Mouse (Mus musculus): ENCODE measurements at regions not wholly inside any gene's neighbourhood (a gene's known extent, or its start where the extent isn't known, plus 50 kb on each side); places are given as distances from the start of the nearest gene placed in this dataset. TPM values are rescaled to one million over a fixed set of nuclear protein-coding genes. Genes with fewer than 3 reads are reported as not detected.

- no peak overlapping the region for H3K4me3 ChIP-seq (ENCODE audit: low read depth, low read length)
- no peaks in the 10 kb centered on the region for H3K36me3 ChIP-seq (ENCODE audit: control insufficient read depth, insufficient read depth, low read length)
- no peak for DNase-seq (ENCODE audit: low spot score)
- WGBS, result 92% methylated on average over 13 of the region's 13 CpGs
- no peak overlapping the region for H3K4me2 ChIP-seq (replicated peaks; ENCODE audit: low read depth)
- H3K9me3 ChIP-seq (ENCODE audit: control insufficient read depth, low read length), result no peaks in the 10 kb centered on the region
- H3K4me1 ChIP-seq (replicated peaks; ENCODE audit: control insufficient read depth, insufficient read depth), result no peaks in the 10 kb centered on the region
- TF ChIP-seq CTCF (IDR thresholded peaks at IDR 0.05; ENCODE audit: low read depth), result no peak
- no peak for TF ChIP-seq EP300 (optimal IDR thresholded peaks at IDR 0.05)
- no peak overlapping the region for H3K27ac ChIP-seq (replicated peaks)
- no peak overlapping the region for H3K9ac ChIP-seq (ENCODE audit: low read length)
- no peak for ATAC-seq (ENCODE audit: low FRiP score, low TSS enrichment)
- no peaks in the 10 kb centered on the region for H3K27me3 ChIP-seq (ENCODE audit: control insufficient read depth, insufficient read depth, low read length)
Measured at GRCm38 (mm10) chr1:190259576-190259975, 89.1 kb upstream of the Prox1 start.

GRCm38 (mm10) chr1:190250574-190251246 lies 80.2 kb upstream of the Prox1 start:
- Histone ChIP-seq H3K9ac (ENCODE audit: low read length) (no peak overlapping the region), H3K9me3 (ENCODE audit: control insufficient read depth, low read length) (0 out of 2 replicates have a peak, but pooled peaks cover 3% of the 10 kb centered on the region), H3K36me3 (ENCODE audit: control insufficient read depth, insufficient read depth, low read length) (no peaks in the 10 kb centered on the region), H3K4me1 (replicated peaks; ENCODE audit: control insufficient read depth, insufficient read depth) (no peaks in the 10 kb centered on the region), H3K27ac (replicated peaks) (no peak overlapping the region), H3K4me2 (replicated peaks; ENCODE audit: low read depth) (no peak overlapping the region), H3K27me3 (ENCODE audit: control insufficient read depth, insufficient read depth, low read length) (no peaks in the 10 kb centered on the region), H3K4me3 (ENCODE audit: low read depth, low read length) (no peak overlapping the region)
- ATAC-seq (ENCODE audit: low FRiP score, low TSS enrichment) (no peak), DNase-seq (ENCODE audit: low spot score) (no peak)
- TF ChIP-seq CTCF (IDR thresholded peaks at IDR 0.05; ENCODE audit: low read depth), result no peak
- TF ChIP-seq EP300 (optimal IDR thresholded peaks at IDR 0.05), result no peak
- WGBS, result 33% methylated on average over 13 of the region's 13 CpGs

GRCm38 (mm10) chr1:190242526-190242925 lies 72.0 kb upstream of the Prox1 start:
- no peak overlapping the region for H3K4me2 ChIP-seq (replicated peaks; ENCODE audit: low read depth)
- ATAC-seq (ENCODE audit: low FRiP score, low TSS enrichment), result no peak
- no peaks in the 10 kb centered on the region for H3K27me3 ChIP-seq (ENCODE audit: control insufficient read depth, insufficient read depth, low read length)
- H3K36me3 ChIP-seq (ENCODE audit: control insufficient read depth, insufficient read depth, low read length), result no peaks in the 10 kb centered on the region
- H3K27ac ChIP-seq (replicated peaks), result no peak overlapping the region
- no peak for TF ChIP-seq EP300 (optimal IDR thresholded peaks at IDR 0.05)
- no peak for TF ChIP-seq CTCF (IDR thresholded peaks at IDR 0.05; ENCODE audit: low read depth)
- H3K4me3 ChIP-seq (ENCODE audit: low read depth, low read length), result no peak overlapping the region
- WGBS, result 83% methylated on average over 7 of the region's 7 CpGs
- H3K4me1 ChIP-seq (replicated peaks; ENCODE audit: control insufficient read depth, insufficient read depth), result no peaks in the 10 kb centered on the region
- H3K9ac ChIP-seq (ENCODE audit: low read length), result no peak overlapping the region
- no peaks in the 10 kb centered on the region for H3K9me3 ChIP-seq (ENCODE audit: control insufficient read depth, low read length)
- DNase-seq (ENCODE audit: low spot score), result no peak

GRCm38 (mm10) chr1:190239796-190240195 lies 69.3 kb upstream of the Prox1 start:
- H3K27me3 ChIP-seq (ENCODE audit: control insufficient read depth, insufficient read depth, low read length), result no peaks in the 10 kb centered on the region
- 63% methylated on average over 6 of the region's 6 CpGs for WGBS
- H3K36me3 ChIP-seq (ENCODE audit: control insufficient read depth, insufficient read depth, low read length), result no peaks in the 10 kb centered on the region
- H3K9ac ChIP-seq (ENCODE audit: low read length), result no peak overlapping the region
- H3K4me3 ChIP-seq (ENCODE audit: low read depth, low read length), result no peak overlapping the region
- H3K4me1 ChIP-seq (replicated peaks; ENCODE audit: control insufficient read depth, insufficient read depth), result no peaks in the 10 kb centered on the region
- no peak overlapping the region for H3K4me2 ChIP-seq (replicated peaks; ENCODE audit: low read depth)
- no peak overlapping the region for H3K27ac ChIP-seq (replicated peaks)
- ATAC-seq (ENCODE audit: low FRiP score, low TSS enrichment), result no peak
- no peaks in the 10 kb centered on the region for H3K9me3 ChIP-seq (ENCODE audit: control insufficient read depth, low read length)
- TF ChIP-seq EP300 (optimal IDR thresholded peaks at IDR 0.05) (no peak), CTCF (IDR thresholded peaks at IDR 0.05; ENCODE audit: low read depth) (no peak)
- no peak for DNase-seq (ENCODE audit: low spot score)

- Histone ChIP-seq H3K27me3 (ENCODE audit: control insufficient read depth, insufficient read depth, low read length) (no peaks in the 10 kb centered on the region), H3K9me3 (ENCODE audit: control insufficient read depth, low read length) (no peaks in the 10 kb centered on the region), H3K4me3 (ENCODE audit: low read depth, low read length) (no peak overlapping the region), H3K27ac (replicated peaks) (no peak overlapping the region), H3K4me2 (replicated peaks; ENCODE audit: low read depth) (no peak overlapping the region), H3K36me3 (ENCODE audit: control insufficient read depth, insufficient read depth, low read length) (no peaks in the 10 kb centered on the region), H3K9ac (ENCODE audit: low read length) (no peak overlapping the region), H3K4me1 (replicated peaks; ENCODE audit: control insufficient read depth, insufficient read depth) (no peaks in the 10 kb centered on the region)
- WGBS, result 14% methylated on average over 5 of the region's 5 CpGs
- TF ChIP-seq CTCF (IDR thresholded peaks at IDR 0.05; ENCODE audit: low read depth) (no peak), EP300 (optimal IDR thresholded peaks at IDR 0.05) (no peak)
- ATAC-seq (ENCODE audit: low FRiP score, low TSS enrichment) (no peak), DNase-seq (ENCODE audit: low spot score) (no peak)
Measured at GRCm38 (mm10) chr1:190230866-190231265, 60.4 kb upstream of the Prox1 start.

- DNase-seq (ENCODE audit: low spot score), result no peak
- 67% methylated on average over 9 of the region's 9 CpGs for WGBS
Measured at GRCm38 (mm10) chr1:190220417-190220816, 49.9 kb upstream of the Prox1 start.

More at GRCm38 (mm10) chr1:190220417-190220816, 49.9 kb upstream of the Prox1 start:
- Histone ChIP-seq H3K27ac (replicated peaks) (no peak overlapping the region), H3K27me3 (ENCODE audit: control insufficient read depth, insufficient read depth, low read length) (no peaks in the 10 kb centered on the region), H3K9ac (ENCODE audit: low read length) (no peak overlapping the region), H3K4me1 (replicated peaks; ENCODE audit: control insufficient read depth, insufficient read depth) (no peaks in the 10 kb centered on the region), H3K4me2 (replicated peaks; ENCODE audit: low read depth) (no peak overlapping the region), H3K9me3 (ENCODE audit: control insufficient read depth, low read length) (no peaks in the 10 kb centered on the region; the same call in 1 of the 2 replicates), H3K36me3 (ENCODE audit: control insufficient read depth, insufficient read depth, low read length) (no peaks in the 10 kb centered on the region), H3K4me3 (ENCODE audit: low read depth, low read length) (no peak overlapping the region)
- TF ChIP-seq CTCF (IDR thresholded peaks at IDR 0.05; ENCODE audit: low read depth) (no peak), EP300 (optimal IDR thresholded peaks at IDR 0.05) (no peak)
- no peak for ATAC-seq (ENCODE audit: low FRiP score, low TSS enrichment)

Small RNAs in the stretch of these regions (microRNA-seq; reads per million reads assigned to microRNA genes)
- not detected for gene Gm47294
